Mouse (Mus musculus): ENCODE results near the gene Cav2. TPM values are rescaled to one million over a fixed set of nuclear protein-coding genes. Genes with fewer than 3 reads are reported as not detected.
A peak's percentile ranks its signal among the peaks of the same experiment; 100 is the strongest.

The Cav2 gene
- 0.98 and 1.4 TPM in 2 replicates for total RNA-seq (2017)

- peak; percentile 33 for ATAC-seq (ENCODE audit: extremely low read depth, insufficient number of reproducible peaks, low FRiP score, poor library complexity, severe bottlenecking)
Measured at GRCm38 (mm10) chr6:17280939-17281756, at the start of gene Cav2. Cav2 (plus strand) TSS chr6:17281185.

GRCm38 (mm10) chr6:17239693-17240092 is 41.3 kb upstream of the Cav2 start:
- ATAC-seq (ENCODE audit: extremely low read depth, insufficient number of reproducible peaks, low FRiP score, poor library complexity, severe bottlenecking), result no peak

GRCm38 (mm10) chr6:17241013-17241412 is 40.0 kb upstream of the Cav2 start:
- no peak for ATAC-seq (ENCODE audit: extremely low read depth, insufficient number of reproducible peaks, low FRiP score, poor library complexity, severe bottlenecking)

GRCm38 (mm10) chr6:17246959-17247358 is 34.0 kb upstream of the Cav2 start:
- ATAC-seq (ENCODE audit: extremely low read depth, insufficient number of reproducible peaks, low FRiP score, poor library complexity, severe bottlenecking), result no peak

- ATAC-seq (ENCODE audit: extremely low read depth, insufficient number of reproducible peaks, low FRiP score, poor library complexity, severe bottlenecking), result no peak
Measured at GRCm38 (mm10) chr6:17247673-17248072, 33.3 kb upstream of the Cav2 start.

GRCm38 (mm10) chr6:17248241-17248640 is 32.7 kb upstream of the Cav2 start:
- no peak for ATAC-seq (ENCODE audit: extremely low read depth, insufficient number of reproducible peaks, low FRiP score, poor library complexity, severe bottlenecking)

GRCm38 (mm10) chr6:17251958-17252357 is 29.0 kb upstream of the Cav2 start:
- ATAC-seq (ENCODE audit: extremely low read depth, insufficient number of reproducible peaks, low FRiP score, poor library complexity, severe bottlenecking), result no peak

- no peak for ATAC-seq (ENCODE audit: extremely low read depth, insufficient number of reproducible peaks, low FRiP score, poor library complexity, severe bottlenecking)
Measured at GRCm38 (mm10) chr6:17258142-17258541, 22.8 kb upstream of the Cav2 start.

- ATAC-seq (ENCODE audit: extremely low read depth, insufficient number of reproducible peaks, low FRiP score, poor library complexity, severe bottlenecking), result no peak
Measured at GRCm38 (mm10) chr6:17258911-17259310, 22.1 kb upstream of the Cav2 start.

- ATAC-seq (ENCODE audit: extremely low read depth, insufficient number of reproducible peaks, low FRiP score, poor library complexity, severe bottlenecking), result no peak
Measured at GRCm38 (mm10) chr6:17262786-17263185, 18.2 kb upstream of the Cav2 start.

GRCm38 (mm10) chr6:17265043-17265442 is 15.9 kb upstream of the Cav2 start:
- ATAC-seq (ENCODE audit: extremely low read depth, insufficient number of reproducible peaks, low FRiP score, poor library complexity, severe bottlenecking), result no peak

- no peak for ATAC-seq (ENCODE audit: extremely low read depth, insufficient number of reproducible peaks, low FRiP score, poor library complexity, severe bottlenecking)
Measured at GRCm38 (mm10) chr6:17266466-17266865, 14.5 kb upstream of the Cav2 start.

GRCm38 (mm10) chr6:17278366-17278765 is 2.6 kb upstream of the Cav2 start:
- no peak for ATAC-seq (ENCODE audit: extremely low read depth, insufficient number of reproducible peaks, low FRiP score, poor library complexity, severe bottlenecking)

GRCm38 (mm10) chr6:17281757-17282092 is 740 bp downstream of the Cav2 start:
- ATAC-seq (ENCODE audit: extremely low read depth, insufficient number of reproducible peaks, low FRiP score, poor library complexity, severe bottlenecking), result peak; percentile 27; the same call in 1 of the 2 replicates

GRCm38 (mm10) chr6:17282159-17282558 is 1.2 kb downstream of the Cav2 start:
- ATAC-seq (ENCODE audit: extremely low read depth, insufficient number of reproducible peaks, low FRiP score, poor library complexity, severe bottlenecking), result no peak

GRCm38 (mm10) chr6:17283834-17284233 is 2.8 kb downstream of the Cav2 start:
- ATAC-seq (ENCODE audit: extremely low read depth, insufficient number of reproducible peaks, low FRiP score, poor library complexity, severe bottlenecking), result no peak

- peak; percentile 51; the same call in 1 of the 2 replicates for ATAC-seq (ENCODE audit: extremely low read depth, insufficient number of reproducible peaks, low FRiP score, poor library complexity, severe bottlenecking)
Measured at GRCm38 (mm10) chr6:17286381-17286780, 5.4 kb downstream of the Cav2 start.

- no peak for ATAC-seq (ENCODE audit: extremely low read depth, insufficient number of reproducible peaks, low FRiP score, poor library complexity, severe bottlenecking)
Measured at GRCm38 (mm10) chr6:17295116-17295515, 14.1 kb downstream of the Cav2 start.

GRCm38 (mm10) chr6:17305954-17306601 is 25.1 kb downstream of the Cav2 start, which contains the start of gene Cav1:
Cav1 (plus strand) TSS chr6:17306335.
- ATAC-seq (ENCODE audit: extremely low read depth, insufficient number of reproducible peaks, low FRiP score, poor library complexity, severe bottlenecking), result no peak

- ATAC-seq (ENCODE audit: extremely low read depth, insufficient number of reproducible peaks, low FRiP score, poor library complexity, severe bottlenecking), result no peak
Measured at GRCm38 (mm10) chr6:17306602-17307325, 25.8 kb downstream of the Cav2 start.

All from neutrophil, adult 5-6 weeks (primary cell).